Mouse (Mus musculus) spleen, adult 10 weeks (tissue): ENCODE results near the gene 2610042L04Rik. TPM values are rescaled to one million over a fixed set of nuclear protein-coding genes. Genes with fewer than 3 reads are reported as not detected.

Source experiments
- polyA plus RNA-seq: library from polyadenylated mRNA; stranded (reverse); fragments of 350-450 nt; fragmentation: Illumina TruSeq; extraction: RNeasy Lipid Tissue Mini Kit (QIAGEN cat#74804); gene quantifications from one replicate; pipeline ENCODE4 v1.2.3, GENCODE M21; 2015; ENCODE audit warnings: low replicate concordance; ENCODE audit not compliant: insufficient read depth

2610042L04Rik gene
- polyA plus RNA-seq, result not detected

DNA sequence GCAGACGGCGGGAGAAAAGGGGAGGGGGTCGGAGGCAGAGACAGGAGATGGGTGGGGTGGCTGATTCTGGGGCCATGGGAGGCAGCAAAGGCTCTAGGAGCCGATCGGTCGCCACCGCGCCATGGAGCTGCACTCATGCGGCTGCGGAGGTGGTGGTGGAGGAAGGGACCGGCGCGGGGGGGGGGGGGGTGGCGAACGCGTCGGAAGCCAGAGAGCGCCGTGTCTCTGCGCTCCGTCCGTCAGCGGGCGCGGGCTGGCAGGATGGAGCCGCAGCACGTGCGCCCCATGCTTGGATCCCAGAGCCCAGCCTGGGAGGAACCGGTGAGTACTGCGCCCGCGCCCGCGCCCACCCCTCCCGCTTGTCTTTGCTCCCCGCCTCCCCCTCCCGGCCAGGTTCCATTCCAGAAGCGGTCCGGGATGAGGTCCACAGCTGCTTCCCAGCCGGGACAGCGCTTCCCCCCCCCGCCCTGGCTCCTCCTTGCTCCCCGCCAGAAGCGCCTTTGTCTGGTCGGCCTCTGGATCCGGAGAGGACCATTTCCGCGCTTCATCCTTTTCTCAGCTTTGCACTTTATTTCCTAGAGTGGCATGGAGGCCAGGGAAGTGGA, at the start of gene 2610042L04Rik:
TSS of gene 2610042L04Rik (plus strand) at position 288 of the 605 bp plus-strand sequence.

GRCm38 (mm10) chr14:4316983-4317382, 17.6 kb upstream of the 2610042L04Rik start, which contains the start of gene Gm3149:
Gene Gm3149, plus strand, starts transcription at chr14:4317283.

GRCm38 (mm10) chr14:4397226-4397625, 62.7 kb downstream of the 2610042L04Rik start, which contains the start of gene Gm3159:
Gene Gm3159, plus strand, starts transcription at chr14:4397526.

Other genes starting within 250 kb of the 2610042L04Rik start
- gene Gm8108, start 224.2 kb upstream of the 2610042L04Rik start, polyA plus RNA-seq, result 0.58 TPM
- not detected for gene Gm3127, start 169.7 kb upstream of the 2610042L04Rik start, polyA plus RNA-seq
- gene Gm2974, start 152.2 kb upstream of the 2610042L04Rik start, polyA plus RNA-seq, result not detected
- not detected for gene Gm3138, start 85.1 kb upstream of the 2610042L04Rik start, polyA plus RNA-seq
- not detected for gene Gm3149, start 17.5 kb upstream of the 2610042L04Rik start, polyA plus RNA-seq
- gene Gm3159, start 62.8 kb downstream of the 2610042L04Rik start, polyA plus RNA-seq, result not detected
- gene Gm3164, start 80.7 kb downstream of the 2610042L04Rik start, polyA plus RNA-seq, result 0.14 TPM
- not detected for gene Gm3173, start 96.2 kb downstream of the 2610042L04Rik start, polyA plus RNA-seq
- gene Gm3182, start 147.0 kb downstream of the 2610042L04Rik start, polyA plus RNA-seq, result not detected
- not detected for gene Gm3047, start 220.6 kb downstream of the 2610042L04Rik start, polyA plus RNA-seq